Mouse (Mus musculus): ENCODE measurements around the gene Rbfox3.

Gene Rbfox3

DNA sequence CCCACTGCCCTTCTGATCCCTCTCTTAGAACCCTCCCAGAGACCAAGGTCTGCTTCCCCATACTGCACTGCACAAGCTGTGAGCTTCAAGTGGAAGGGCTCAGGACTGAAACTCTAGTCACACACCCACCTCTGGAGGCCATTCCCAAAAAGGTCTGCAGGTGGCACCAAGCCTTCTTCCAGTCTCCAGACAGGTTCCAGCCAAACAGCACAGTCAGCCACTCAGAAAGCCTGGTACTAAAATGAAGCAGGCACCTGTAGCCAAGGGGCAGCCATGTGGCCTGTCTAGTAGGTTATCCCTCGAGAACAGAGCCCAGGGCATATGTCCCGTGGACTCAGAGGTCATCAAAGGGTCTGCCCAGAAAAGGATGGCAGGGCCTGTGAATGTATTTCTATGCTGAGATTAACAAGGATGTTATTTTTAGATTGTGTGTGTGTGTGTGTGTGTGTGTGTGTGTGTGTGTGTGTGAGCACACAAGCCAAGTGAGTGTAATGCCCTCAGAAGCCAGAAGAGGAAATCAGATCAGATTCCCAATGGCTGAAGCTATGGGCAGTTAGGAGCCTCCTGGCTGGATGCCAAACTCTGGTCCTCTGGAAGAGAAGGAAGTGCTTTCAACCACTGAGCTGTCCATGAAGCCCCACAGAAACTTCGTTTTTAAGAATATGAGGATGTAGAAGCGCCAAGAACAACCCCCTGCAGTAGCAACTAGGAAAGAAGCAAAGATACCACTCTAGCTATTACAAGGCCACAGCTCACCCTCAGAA lies at the start of gene Rbfox3:
Gene Rbfox3, minus strand, starts transcription at position 291 of the 764 bp plus-strand sequence.
- no peak for DNase-seq (ENCODE audit: low spot score in 2 of 2)

DNA sequence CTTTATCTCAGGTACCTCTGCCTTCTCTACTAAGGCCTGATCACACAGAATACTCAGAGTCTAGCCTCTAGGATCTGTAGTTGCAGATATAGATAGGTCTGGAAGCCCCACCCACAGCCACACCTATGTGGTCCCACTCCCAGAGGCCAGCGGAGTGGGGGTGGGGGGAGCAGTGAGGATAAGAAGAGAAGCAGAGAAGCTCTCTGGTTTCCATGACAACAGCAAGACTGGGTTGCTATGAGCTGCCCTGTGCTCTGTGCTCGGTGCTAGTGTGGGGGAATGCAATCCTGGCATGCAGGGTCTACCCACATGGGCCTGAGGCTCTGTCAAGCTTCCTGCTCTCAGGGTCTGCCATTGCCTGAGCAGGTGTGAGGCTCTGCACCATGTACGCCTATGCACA lies 49.3 kb upstream of the Rbfox3 start:
- DNase-seq (ENCODE audit: low spot score in 2 of 2): no peak

DNA sequence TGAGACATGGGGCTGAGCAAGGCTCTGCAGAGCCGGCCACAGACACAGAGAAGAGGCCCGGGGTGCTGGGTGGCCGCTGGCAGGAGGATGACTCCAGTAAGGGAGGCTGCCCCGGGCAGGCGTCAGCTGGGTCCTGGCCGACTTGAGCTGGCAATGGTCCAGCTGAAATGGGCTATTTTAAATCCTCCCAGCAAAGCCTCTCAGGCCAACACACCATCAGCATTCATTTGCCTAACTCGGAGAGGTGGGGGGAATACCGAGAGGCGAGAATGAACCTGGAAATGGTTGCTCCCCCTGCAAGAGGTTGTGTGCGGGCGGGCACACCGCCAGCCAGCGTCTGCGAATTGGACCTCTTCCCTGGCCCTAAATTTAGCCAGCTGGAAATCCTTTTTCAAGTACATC lies 45.7 kb upstream of the Rbfox3 start:
- no peak for DNase-seq (ENCODE audit: low spot score in 2 of 2)

DNA sequence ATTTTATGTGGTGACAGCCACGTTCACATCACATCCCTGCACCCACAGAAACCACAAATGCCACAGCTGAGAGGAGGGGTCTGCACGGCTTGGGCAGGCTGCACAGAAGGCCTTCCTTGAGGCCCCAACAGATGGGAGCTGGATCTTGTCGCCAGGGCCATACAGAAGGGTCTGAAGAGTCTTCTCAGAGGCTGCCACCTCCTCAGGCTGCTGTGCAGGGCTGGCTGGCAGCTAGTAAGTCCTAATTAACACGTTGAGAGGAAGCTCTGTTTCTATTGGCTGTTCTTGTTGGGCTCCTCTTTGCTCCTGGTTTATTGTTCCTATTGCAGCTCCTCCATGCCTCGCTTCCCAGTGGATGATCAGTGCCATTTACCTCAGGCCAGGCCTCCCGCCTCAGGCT lies 43.6 kb upstream of the Rbfox3 start:
- no peak for DNase-seq (ENCODE audit: low spot score in 2 of 2)

DNA sequence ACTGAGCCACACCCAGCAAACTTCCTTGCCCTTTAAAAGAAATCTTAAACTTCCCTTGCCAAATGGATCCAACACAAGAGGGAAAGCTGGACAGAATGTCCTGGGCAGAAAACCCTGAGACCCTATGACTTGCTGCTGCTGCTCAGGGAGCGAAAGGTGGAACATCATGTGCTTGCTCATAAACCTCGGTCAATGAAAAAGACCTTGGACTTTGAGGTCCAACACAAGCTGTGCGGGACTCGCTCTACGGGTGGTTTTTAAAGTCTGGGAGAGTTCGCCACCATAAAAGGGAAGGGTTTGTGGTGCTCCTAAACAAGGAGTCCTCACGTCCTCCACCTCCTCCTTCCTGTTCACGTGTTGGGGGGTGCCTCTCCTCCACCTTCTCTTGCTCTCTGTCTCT lies 34.5 kb upstream of the Rbfox3 start:
- DNase-seq (ENCODE audit: low spot score in 2 of 2): no peak

DNA sequence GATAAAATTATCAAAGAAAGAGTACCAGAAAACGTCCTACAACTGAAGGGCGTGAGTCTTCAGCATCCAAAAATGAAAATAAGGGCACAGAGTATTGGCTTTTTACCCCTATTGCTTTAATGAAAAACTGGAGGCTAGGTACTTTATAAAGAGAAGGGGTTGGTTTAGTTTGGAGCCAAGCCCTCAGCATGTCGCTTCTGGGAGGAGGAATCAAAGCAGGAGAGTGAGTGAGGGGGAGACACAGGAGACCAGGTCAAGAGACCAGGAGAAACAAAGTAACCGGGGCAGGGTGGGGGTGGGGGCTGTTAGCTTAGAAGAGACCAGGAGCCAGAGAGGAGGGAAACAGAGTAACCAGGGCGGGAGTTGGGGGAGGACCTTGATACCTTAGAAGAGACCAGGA lies 29.9 kb upstream of the Rbfox3 start:
- DNase-seq (ENCODE audit: low spot score in 2 of 2): no peak

DNA sequence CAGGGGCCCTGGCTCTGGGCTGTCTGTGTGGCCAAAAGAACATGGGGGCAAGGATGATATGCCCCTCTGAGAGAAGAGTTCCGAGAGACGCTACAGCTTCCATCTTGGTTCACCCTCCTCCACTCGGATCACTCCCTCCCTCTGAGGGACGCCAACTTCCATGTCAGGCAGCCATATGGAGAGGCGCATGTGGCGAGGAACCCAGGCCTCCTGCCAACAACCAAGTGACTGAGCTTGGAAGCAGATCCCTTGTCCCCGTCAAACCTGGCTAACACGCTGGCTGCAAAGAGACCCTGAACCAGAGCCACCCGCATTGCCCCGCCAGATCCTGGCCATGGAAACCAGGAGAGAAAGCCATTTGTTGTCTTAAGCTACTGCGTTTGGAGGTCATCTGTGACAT lies 29.1 kb upstream of the Rbfox3 start:
- DNase-seq (ENCODE audit: low spot score in 2 of 2): no peak

DNA sequence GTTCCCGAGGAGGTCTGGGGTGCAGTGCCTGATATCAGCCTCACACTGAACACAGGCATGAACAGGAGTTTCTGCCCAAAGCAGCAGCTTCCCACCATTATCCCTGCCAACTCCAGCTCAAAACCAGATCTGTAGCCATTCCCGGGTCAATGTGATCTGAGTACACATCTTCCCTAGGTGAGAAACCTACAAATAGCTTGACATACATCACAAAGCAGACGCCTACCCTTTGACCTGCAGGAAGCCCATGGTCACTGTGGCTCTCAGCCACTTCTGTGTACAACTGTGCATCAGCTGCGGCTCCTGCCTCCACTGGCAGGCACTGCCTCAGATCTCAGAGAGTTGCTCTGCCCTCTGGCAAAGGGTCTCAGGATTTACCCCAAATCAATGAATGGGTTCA lies 28.3 kb upstream of the Rbfox3 start:
- no peak for DNase-seq (ENCODE audit: low spot score in 2 of 2)

DNA sequence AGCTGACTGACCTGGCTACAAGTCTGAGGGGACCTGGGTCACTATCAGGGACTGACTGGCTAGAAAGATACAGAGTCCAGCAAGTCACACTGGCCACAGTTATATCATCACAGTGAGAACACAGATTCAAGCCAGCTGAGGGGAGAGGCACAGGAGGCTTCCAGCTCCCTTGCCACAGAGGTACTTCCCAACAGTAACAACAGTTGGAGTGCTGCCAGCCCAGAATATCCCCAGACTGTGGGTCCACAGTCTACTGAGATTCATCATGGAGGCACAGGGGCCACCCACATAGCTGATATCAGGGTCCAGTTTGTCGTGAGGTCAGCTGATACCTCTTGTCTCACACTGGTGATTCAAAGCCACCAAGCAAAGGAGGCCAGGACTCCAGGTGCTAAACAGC lies 23.5 kb upstream of the Rbfox3 start:
- no peak for DNase-seq (ENCODE audit: low spot score in 2 of 2)

DNA sequence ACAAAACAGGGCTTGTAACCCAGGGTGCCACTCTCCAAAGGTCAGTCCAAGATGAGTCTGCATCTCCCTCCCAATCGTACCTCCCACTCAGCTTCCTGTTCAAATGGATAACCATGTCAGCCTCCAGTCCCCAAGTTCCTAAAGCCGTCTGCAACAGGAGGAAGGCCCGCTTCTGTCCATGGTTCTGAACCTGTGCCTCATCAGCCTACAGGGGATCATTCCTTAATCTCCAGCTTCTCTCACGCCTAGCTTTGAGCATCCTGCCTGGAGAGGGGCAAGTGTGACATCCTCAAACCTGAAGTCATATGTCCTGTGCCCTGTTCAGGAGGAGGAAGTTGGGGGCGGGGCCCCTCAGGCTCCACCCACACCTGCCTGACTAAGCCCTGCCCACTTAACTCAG lies 15.7 kb upstream of the Rbfox3 start:
- DNase-seq (ENCODE audit: low spot score in 2 of 2): no peak

DNA sequence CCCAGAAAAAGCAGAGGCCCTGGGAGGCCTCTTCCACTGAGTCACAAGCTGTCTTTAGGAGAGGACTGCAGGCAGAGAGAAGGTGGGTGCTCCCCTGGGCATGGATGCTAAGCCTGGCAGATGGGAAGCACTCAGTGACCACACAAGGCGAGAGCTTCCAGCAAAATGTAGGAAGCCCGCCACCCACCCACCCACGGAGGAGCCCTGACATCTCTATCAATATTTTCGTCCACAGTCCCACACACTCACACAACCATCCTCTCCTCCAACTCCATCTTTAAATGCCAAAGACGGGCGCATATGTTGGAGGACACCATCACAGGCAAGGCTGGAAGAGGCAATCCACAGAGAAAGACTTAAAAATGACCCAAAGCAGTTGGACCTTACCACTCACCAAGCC lies 10.5 kb upstream of the Rbfox3 start:
- DNase-seq (ENCODE audit: low spot score in 2 of 2): no peak

DNA sequence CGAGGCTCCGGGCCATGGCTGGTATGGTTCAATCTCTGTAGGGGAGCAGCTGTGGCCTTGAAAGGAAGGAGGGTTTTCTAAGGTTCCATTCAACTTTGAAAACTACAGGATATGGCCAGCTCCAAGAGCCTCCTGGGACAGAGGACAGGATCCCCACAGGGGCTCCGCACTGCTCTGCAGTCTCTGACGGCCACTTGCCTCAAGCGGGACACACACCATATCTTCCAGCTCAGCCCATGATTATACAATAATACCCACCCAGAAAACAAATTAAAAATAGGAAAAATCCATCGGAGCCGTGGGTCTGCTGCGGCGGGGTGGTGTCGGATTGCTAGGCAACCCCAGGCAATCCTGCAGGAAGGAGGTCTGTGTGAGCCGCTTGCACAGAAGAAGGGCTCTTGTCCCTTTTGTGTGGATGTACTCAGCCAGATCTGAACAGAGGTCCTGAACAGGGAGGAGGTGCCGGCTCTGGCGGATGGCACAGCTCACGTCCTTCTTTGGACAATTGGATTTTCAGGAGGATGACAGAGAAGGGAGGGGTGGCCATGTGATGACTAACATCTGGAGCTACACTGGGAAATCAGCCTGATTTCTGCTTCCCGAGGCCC lies 5.1 kb upstream of the Rbfox3 start:
- DNase-seq (ENCODE audit: low spot score in 2 of 2): no peak

DNA sequence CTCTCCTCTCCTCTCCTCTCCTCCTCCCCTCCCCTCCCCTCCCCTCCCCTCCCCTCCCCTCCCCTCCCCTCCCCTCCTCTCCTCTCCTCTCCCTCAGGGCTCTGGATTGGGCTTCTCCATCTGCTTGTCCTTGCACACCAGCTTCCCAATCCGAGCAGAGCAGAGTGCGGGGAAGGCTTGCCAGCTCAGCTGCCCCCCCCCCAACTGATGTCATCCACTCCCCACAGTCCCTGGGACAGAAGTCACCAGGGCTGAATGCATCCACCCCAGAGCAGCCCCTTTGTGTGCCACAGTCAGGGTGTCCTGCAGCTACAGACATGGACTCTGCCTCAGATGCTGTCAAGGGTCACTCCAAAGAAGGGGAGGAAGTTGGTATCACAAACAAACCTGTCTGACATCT lies 4.5 kb upstream of the Rbfox3 start:
- no peak for DNase-seq (ENCODE audit: low spot score in 2 of 2)

DNA sequence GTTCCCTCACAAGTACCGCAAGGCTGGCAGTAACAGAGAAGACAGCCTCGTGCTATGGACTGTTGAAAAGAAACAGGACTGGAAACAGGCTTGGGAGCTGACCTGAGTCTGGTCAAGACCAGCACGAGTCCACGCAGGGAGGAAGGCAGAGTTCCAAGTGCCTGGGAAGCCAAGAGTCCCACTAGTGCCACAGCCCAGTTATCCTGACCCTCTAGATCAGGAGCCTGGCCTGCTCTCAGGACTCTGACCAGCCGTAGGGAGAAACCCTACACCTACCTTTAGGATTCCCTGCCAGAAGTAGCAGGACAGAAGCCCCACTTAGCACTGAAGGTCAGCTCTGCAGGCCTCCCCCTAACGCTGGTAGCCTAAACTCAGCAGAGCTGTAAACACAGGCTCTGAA lies 1.3 kb upstream of the Rbfox3 start:
- DNase-seq (ENCODE audit: low spot score in 2 of 2): no peak

DNA sequence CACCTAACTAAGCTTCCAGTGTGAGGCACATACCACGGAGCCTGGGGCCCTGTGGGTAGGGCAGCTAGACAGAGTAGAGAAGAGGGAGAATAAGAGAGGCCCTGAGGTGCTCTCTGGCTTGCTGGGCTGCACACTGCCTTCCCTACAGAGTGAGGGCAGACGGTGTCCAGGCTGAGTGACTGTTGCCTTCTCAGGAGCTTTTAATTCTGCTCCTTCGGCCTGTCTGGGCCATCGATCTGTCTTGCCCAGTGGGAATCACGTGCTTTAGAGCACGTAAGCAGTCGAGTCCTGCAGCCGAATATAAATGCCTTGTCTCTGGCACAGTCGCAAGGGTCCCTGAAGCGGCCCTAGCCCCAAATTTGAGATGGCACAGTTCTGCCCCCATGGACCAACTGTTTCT lies 641 bp downstream of the Rbfox3 start:
- no peak for DNase-seq (ENCODE audit: low spot score in 2 of 2)

DNA sequence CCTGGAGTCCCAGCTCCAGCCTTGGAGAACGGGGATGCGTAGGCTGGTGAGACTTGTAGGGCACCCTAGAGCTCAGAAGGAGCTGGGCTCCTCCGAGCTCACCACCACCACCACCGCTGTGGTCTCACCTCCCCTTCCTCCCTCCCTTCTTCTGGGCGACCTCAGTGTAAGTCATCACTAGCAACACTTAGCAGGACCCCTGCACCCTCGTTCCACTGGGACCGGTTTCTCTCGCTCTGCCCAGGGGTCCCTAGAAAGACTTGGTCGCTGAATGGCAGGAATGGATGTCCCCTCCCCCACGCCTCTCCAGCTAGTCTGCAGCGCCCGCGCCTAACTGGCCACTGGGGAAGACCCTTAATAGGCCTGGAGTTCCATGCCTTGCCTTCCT lies 1.6 kb downstream of the Rbfox3 start:
- no peak for DNase-seq (ENCODE audit: low spot score in 2 of 2)

DNA sequence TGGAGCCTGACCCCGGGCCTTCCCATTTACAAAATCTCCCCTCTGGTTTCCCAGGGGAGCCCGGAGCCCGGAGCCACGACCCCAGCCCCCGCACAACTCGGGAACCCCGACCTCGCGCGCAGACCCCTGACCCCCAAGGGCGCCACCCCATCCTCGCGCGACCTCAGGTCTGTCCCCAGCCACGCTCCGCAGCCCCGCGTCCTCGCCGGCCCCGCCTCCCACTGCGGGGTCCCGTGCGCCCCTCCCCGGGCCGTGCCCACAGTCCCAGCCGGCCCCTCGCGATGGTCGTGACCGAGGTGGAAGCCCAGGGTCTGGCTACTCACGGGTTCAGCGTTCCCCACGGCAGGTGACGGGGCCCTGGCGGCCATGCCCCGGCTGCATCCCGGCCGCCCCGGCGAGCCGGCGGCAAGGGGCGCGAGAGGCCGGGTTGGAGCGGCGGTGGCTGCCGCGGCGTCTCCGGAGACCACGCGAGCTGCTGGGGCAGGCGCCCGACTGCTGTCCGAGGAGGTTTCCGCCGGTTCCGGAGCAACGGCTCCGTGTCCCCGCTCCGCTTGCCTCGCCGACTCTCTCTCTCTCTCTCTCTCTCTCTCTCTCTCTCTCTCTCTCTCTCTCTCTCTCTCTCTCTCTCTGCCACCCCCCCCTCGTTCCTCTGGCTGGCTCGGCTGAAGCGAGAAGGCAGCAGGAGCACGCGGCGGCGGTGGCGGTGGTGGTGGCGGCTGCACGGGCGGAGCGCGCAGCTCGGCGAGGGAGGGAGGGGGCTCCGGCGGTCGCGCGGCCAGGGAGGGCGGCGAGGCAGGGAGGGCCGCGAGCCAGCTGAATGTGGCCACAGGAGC lies 2.2 kb downstream of the Rbfox3 start:
- DNase-seq (ENCODE audit: low spot score in 2 of 2): no peak

DNA sequence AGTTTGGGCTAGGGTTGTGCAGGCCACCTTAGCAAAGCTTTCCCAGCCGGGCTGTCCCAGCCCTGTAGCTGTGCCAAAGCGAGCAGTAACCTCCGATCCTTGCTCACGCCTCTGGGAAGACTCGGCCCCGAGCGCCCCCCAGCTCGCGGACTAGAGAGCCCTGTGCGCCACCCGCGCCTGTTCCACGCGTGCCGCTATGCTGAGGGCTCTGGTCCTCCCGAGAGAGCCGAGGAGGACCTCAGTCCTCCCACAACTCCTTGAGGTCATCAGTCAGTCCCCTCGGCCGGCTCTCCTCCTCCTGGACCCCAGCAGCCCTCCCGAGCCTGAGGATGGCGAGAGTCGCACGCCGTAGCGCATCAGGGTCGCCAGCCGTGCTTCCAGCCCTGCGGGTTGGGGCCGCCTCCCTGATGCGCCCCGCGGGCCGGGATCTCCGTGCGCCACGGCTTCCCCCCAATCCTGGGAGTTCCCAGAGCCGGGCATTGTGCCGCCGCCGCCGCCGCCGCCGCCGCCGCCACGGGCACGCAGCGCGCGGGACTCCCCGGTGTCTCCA lies 2.9 kb downstream of the Rbfox3 start:
- DNase-seq (ENCODE audit: low spot score in 2 of 2): no peak

DNA sequence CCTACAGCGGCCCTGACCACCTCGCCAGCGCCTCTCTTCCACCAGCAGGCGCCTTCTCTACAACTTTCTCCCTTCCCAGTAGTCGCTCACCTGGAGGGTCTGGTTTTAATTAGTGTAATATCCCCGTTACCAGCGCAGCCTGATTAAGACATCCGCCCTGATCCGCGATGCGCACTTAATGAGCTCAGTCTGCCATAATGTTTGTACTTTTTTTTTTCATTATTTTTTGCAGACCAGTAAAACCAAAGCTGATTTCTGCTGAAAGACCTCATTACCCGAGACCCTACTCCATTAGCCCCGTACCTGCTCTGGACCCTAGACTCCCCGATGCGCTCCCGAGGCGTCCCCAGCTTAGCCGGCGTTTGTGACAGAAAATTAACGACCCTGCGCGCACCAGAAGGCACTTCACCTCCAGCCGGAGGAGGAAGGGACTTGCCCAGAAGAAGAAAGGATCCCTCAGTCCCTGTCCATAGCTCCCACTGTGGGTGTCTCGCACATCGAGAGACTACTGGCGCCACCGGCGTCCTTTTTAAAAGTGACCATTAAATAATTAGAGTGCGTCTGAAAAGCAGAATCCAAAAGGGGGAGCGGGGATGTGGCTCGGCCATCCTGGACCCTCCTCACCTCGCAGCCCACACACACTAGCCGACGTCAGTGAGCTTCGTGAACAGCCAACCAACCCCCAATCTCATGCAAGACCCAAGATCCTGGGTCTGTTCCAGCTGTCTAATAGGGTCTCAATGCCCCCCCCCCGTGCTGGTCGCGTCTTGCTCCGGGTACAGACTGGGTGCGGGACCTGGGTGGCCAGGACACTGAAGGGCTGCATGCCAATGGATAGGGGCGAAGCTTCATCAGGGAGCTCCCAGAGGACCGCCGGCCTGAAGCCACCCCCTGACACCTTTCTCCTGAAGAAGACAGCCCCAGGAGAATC lies 3.7 kb downstream of the Rbfox3 start:
- DNase-seq (ENCODE audit: low spot score in 2 of 2): no peak

DNA sequence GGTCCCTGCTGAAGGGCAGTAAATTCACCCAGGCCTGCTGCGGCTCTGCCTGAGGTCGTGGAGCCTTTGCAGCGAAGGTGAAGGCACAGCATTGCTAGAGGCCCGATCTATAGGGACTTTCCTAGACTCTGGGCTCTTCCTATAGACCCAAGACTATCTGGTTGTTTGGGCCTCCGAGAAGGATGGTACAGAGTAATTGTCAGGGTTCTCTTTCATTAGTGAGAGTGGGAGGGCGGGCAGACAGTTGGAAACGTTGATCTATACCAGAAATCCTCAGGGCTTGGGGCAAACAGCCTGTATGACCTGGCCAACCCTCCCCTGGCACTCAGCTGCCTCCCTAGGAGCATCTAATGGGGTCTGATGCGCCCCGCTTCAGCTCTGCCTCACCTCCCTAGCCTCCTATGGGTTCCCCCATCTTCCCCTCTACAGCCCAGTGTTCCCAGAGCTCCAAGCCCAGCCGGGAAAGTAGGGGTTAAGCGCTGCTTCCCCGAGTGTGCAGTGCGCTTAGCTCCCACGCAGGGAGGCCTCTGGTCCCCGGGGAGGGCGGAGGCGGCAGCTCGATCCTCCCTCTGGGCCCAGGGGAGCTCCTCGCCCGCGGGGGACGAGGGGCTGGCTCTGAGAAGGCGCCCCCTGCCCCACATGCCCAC lies 4.5 kb downstream of the Rbfox3 start:
- no peak for DNase-seq (ENCODE audit: low spot score in 2 of 2)

Measured in spleen, postnatal 10 days (tissue).